Mouse (Mus musculus) thymus, adult 2 months (tissue): ENCODE results near the gene Aff3.

ENCODE experiments used
- CTCF ChIP-seq: fragments of 200-500 bp; IDR thresholded peaks from 2 replicates; pipeline ENCODE4 v1.5.1; 2012; ENCODE audit warnings: mild to moderate bottlenecking, control low read depth, low read length, moderate library complexity, borderline replicate concordance; ENCODE audit not compliant: control insufficient read depth, poor library complexity, insufficient read depth; ENCODE audit errors: extremely low read depth
- POLR2A ChIP-seq: fragments of 200-500 bp; IDR thresholded peaks from 2 replicates; pipeline ENCODE4 v1.6.1; 2012; ENCODE audit warnings: mild to moderate bottlenecking, low read length, control low read depth, moderate library complexity; ENCODE audit not compliant: control insufficient read depth, poor library complexity, insufficient read depth; ENCODE audit errors: extremely low read depth

DNA sequence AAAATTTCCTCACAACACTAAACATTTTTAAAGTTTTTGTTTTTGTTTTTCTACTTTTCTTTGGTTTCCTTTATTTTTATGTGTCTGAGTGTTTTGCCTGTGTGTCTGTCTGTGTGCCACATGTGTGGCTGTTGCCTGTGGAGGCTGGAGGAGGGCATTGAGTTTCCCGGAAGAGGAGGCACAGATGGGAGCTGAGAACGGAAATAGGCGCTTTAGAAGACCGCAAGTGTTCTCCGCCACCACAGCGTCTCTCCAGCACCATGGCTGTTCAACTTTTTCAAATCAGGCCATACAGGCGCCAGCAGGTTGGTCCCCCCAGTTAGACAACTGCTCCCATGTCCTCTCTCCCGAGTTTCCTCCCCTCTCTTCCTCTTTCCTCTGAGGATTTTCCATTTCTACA, 155.5 kb downstream of the Aff3 start:
- TF ChIP-seq CTCF (no peak), POLR2A (no peak)
